Mouse (Mus musculus) lung, adult 2 months (tissue): ENCODE data around the gene Ppp2r3a. TPM values are rescaled to one million over a fixed set of nuclear protein-coding genes. Genes with fewer than 3 reads are reported as not detected.
A peak's percentile ranks its signal among the peaks of the same experiment; 100 is the strongest.

Experiments used
- DNase-seq: peaks from one replicate; pipeline ENCODE4 v3.0.0; 2022
- H3K4me1 ChIP-seq: fragments of 200-500 bp; 2 replicates; pipeline ENCODE4 v1.6.1; 2011; ENCODE audit warnings: low read length; ENCODE audit not compliant: control insufficient read depth, insufficient read depth
- H3K4me3 ChIP-seq: fragments of 200-500 bp; replicated peaks from 2 replicates; pipeline ENCODE3; 2011; ENCODE audit warnings: low read depth, mild to moderate bottlenecking, control low read depth, low read length; ENCODE audit errors: extremely low read depth
- CTCF ChIP-seq: fragments of 200-500 bp; IDR thresholded peaks from 2 replicates; pipeline ENCODE4 v1.5.1; 2011; ENCODE audit warnings: mild to moderate bottlenecking, low read length, control low read depth; ENCODE audit not compliant: insufficient read depth
- POLR2A ChIP-seq: fragments of 200-500 bp; IDR thresholded peaks from 2 replicates; pipeline ENCODE4 v1.6.1; 2011; ENCODE audit warnings: low read depth, mild to moderate bottlenecking, control low read depth, low read length, borderline replicate concordance; ENCODE audit errors: extremely low read depth
- WGBS: fragments of 180-500 bp; shearing (Covaris S2); methylation state at CpG from one replicate; pipeline ENCODE4 v1.1.7; 2018; 5-methylcytosine and 5-hydroxymethylcytosine counted together
- polyA plus RNA-seq: library from polyadenylated mRNA; depleted of rRNA; stranded (reverse); fragments of >200 nt; gene quantifications from 2 replicates; pipeline ENCODE4 v1.2.3, GENCODE M21; 2012

The Ppp2r3a gene
- polyA plus RNA-seq, 1 experiment: 6.7 TPM

DNA sequence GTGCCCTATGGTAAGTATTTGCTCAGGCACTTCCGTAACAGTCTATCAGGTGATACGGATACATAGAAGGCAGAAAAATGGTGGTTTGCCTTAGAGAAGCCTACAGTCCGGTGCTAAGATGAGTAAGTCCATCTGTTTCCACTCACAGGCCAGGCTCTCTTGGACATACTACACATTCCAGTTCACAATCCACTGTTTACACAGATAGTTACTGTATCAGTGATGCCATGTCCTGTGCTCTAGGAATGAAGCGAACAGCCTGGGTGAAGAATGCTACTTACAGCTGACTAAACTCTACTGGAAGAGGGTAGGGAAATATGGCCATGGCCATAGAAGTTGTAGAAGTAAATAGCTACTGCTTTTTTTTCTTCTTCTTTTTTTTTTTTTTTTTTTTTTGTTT lies 138.3 kb downstream of the Ppp2r3a start:
- Histone ChIP-seq H3K4me3 (no peak overlapping the region), H3K4me1 (peaks cover 4% of the 10 kb centered on the region; the same call in 1 of the 2 replicates)
- WGBS: 71% methylated on average over 4 of the region's 4 CpGs
- TF ChIP-seq POLR2A: no peak
- TF ChIP-seq CTCF: no peak
- DNase-seq: no peak

DNA sequence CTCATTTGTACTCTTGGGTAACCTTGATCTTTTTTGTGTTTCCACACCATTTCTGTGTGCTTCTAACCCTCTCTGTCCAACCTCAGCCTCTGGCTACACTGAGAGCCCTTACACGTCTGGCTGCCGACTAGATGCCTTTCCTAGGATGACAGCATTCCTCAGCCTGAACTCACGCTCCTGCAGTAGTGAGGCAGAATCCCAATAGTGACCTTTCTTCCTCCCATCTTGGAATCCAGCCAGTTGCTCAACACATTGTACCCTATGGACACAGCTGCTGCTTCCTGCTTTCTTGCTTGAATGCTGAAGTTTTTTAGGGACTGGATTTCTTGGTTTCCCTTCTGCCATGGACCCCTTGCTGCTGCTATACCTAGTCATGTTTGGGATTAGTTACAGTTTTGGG lies 141.6 kb downstream of the Ppp2r3a start:
- DNase-seq: no peak
- TF ChIP-seq CTCF: no peak
- TF ChIP-seq POLR2A: no peak
- H3K4me1 ChIP-seq: peaks cover 4% of the 10 kb centered on the region; the same call in 1 of the 2 replicates
- H3K4me3 ChIP-seq: no peak overlapping the region
- WGBS: 20% methylated on average over 3 of the region's 3 CpGs

DNA sequence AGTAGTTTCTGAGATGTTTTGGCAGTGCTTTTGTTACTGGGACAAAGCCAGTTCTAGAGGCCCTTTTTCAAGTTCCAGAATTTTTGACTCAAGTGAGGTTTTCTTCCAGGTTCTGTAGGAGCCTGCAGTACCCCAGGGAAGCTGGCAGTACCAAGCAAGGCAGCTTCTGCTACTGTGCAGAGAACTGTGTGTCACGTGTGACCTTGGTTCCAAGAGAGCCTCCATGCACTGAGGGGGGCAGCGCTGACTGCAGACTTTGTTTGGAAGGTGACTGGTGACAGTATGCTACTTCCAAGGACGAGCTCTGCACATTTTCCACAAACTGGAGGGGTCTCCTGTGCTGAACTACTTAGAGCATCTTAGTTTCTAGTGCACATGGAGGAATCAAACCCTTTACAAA lies 144.2 kb downstream of the Ppp2r3a start:
- no peak for DNase-seq
- Histone ChIP-seq H3K4me1 (peaks cover 5% of the 10 kb centered on the region; the same call in 1 of the 2 replicates), H3K4me3 (no peak overlapping the region)
- 76% methylated on average over 3 of the region's 3 CpGs for WGBS
- TF ChIP-seq POLR2A (no peak), CTCF (no peak)

DNA sequence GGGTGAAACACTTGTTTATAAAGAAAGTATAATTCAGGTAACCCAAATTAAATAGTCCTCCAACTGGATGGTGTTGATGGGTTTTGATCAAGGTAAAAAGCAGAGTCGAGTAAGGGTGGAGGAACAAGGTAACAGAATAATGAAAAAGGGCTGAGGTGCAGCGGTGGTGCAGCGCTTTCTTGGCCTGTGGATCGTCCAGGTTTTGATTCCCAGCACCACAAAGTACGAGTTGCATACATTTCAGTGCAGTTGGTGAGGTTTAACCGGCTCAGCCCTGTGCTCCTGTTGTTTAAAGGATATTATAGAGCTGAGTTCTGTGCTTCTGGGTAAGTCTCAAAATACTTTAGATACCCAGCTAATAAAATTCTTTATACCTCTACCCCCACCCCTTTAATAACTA lies 145.9 kb downstream of the Ppp2r3a start:
- peaks cover 7% of the 10 kb centered on the region; the same call in 1 of the 2 replicates for H3K4me1 ChIP-seq
- TF ChIP-seq POLR2A (no peak), CTCF (no peak)
- 91% methylated on average over 6 of the region's 6 CpGs for WGBS
- H3K4me3 ChIP-seq: no peak overlapping the region
- no peak for DNase-seq

DNA sequence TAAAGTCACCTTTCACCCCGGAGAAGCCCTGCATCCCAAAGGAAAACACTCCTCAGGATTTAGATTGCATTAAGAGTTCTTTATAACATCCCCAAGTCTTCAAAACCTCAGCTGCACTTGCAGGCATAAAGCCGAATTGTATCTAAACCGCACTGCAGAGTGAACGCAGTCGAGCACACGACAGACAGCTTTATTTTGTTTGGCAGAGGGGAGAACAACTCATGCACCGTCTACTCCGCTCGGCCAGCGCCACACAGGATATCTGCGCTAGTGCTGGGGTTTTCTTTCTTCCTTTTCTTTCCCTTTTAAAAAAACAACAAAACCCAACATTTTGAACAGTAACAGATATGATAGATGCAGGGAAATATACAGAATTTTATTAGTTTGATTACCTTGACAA lies 146.7 kb downstream of the Ppp2r3a start:
- WGBS: 76% methylated on average over 11 of the region's 11 CpGs
- no peak for DNase-seq
- H3K4me3 ChIP-seq: no peak overlapping the region
- TF ChIP-seq CTCF (no peak), POLR2A (no peak)
- H3K4me1 ChIP-seq: peaks cover 8% of the 10 kb centered on the region

DNA sequence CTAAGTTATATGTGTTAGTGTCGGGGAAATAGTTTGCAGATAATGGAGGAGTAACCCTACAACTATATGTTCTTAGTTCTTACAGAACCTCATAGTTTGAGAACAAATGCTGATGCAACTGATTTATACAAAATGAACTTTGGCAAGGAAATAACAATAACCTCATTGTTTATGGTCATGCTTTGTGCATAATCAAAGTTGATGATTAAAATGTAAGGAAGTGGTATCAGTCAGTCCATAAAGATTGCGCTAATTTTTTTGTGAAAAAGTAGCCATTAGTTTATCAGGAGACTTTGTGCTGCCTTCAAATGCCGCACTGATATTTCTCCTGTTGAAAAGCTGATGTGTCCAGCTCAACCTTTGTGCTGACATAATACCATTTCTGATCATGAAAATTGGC lies 149.3 kb downstream of the Ppp2r3a start:
- peaks cover 18% of the 10 kb centered on the region for H3K4me1 ChIP-seq
- no peak overlapping the region for H3K4me3 ChIP-seq
- TF ChIP-seq POLR2A (no peak), CTCF (no peak)
- no peak for DNase-seq
- WGBS: 63% methylated on average over 3 of the region's 3 CpGs

DNA sequence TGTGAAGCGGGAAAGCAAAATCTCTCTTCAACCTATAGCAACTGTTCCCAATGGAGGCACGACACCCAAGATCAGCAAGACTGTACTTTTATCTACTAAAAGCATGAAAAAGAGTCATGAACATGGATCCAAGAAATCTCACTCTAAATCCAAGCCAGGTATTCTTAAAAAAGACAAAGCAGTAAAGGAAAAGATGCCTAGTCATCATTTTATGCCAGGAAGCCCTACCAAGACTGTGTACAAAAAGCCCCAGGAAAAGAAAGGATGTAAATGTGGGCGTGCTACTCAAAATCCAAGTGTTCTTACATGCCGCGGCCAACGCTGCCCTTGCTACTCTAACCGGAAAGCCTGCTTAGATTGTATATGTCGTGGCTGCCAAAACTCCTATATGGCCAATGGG lies 150.0 kb downstream of the Ppp2r3a start:
- H3K4me1 ChIP-seq: peaks cover 18% of the 10 kb centered on the region
- H3K4me3 ChIP-seq: no peak overlapping the region
- no peak for TF ChIP-seq CTCF
- no peak for TF ChIP-seq POLR2A
- no peak for DNase-seq
- WGBS: 74% methylated on average over 8 of the region's 8 CpGs

DNA sequence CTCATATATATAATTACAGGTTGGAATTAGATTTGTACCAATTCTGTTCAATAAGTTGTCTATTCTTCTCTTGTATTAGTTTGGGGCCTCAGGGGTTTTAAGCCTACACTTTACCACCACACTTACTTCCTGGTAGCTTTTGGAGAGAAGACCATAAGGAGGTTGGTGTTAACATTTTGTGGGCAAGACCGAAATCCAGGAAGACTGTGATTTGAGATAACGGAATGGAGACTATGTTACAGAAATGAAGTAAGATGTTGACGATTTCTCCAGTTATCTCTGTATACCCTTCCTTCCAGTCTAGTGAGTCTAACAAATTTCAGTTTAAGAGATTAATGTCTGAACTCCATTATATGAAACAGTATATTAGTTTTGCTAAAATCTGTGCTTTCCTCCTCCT lies 151.4 kb downstream of the Ppp2r3a start:
- no peak for DNase-seq
- TF ChIP-seq CTCF: no peak
- TF ChIP-seq POLR2A: no peak
- H3K4me1 ChIP-seq: peaks cover 18% of the 10 kb centered on the region
- no peak overlapping the region for H3K4me3 ChIP-seq
- 33% methylated on average over 3 of the region's 3 CpGs for WGBS

DNA sequence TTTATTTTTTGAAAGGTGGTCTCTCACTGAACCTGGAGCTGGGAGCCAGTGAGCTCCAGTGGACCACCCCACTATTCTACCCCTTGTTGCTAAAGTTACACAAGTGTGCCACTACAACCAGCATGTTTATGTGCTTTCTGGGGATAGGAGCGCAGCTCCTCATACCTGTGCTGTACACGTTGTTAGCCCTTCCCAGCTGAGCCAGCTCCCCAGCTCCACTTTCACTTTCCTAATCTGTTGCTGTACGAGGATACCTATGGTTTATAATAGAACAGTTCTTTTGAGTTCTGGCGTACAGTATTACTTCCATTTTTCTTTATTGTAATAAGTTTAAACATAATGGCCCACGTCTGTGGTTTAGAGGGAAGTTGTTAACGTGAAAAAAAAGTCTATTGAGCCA lies 152.2 kb downstream of the Ppp2r3a start:
- TF ChIP-seq POLR2A (no peak), CTCF (no peak)
- H3K4me3 ChIP-seq: peak overlapping the region; percentile 10
- no peak for DNase-seq
- peaks cover 18% of the 10 kb centered on the region for H3K4me1 ChIP-seq
- 31% methylated on average over 6 of the region's 6 CpGs for WGBS

DNA sequence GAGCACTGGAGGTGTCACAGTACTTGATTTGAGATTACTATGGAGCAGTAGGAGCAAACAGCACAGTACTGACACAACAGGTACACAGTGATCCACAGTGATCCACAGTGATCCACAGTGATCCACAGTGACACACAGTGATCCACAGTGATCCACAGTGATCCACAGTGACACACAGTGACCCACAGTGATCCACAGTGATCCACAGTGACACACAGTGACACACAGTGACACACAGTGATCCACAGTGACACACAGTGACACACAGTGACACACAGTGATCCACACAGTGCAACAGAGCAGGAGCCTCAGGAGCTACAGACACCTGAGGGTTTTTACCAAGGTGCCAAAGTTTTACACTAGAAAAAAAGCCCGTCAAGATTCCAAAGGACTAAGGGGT lies 154.1 kb downstream of the Ppp2r3a start:
- Histone ChIP-seq H3K4me1 (peaks cover 18% of the 10 kb centered on the region), H3K4me3 (no peak overlapping the region)
- no peak for DNase-seq
- WGBS: 62% methylated on average over 1 of the region's 1 CpGs
- TF ChIP-seq CTCF (no peak), POLR2A (no peak)

DNA sequence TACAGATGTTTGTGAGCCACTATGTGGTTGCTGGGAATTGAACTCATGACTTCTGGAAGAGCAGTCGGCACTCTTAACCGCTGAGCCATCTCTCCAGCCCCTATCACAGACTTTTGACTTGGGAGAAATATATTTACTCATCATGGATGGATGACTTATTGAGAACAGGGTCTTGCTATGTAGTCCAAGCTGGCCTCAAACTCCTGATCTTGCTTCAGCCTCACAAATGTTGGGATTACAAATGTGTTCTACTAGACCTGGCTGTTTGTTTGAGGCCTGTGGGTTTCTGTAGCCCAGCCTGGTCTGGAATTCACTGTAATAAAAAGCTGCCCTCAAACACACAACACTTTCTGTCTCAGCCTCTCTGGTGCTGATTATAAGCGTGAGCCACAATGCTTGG lies 155.1 kb downstream of the Ppp2r3a start:
- DNase-seq: no peak
- 82% methylated on average over 3 of the region's 3 CpGs for WGBS
- no peak overlapping the region for H3K4me3 ChIP-seq
- H3K4me1 ChIP-seq: peaks cover 15% of the 10 kb centered on the region
- TF ChIP-seq POLR2A (no peak), CTCF (no peak)
